Mouse (Mus musculus) forebrain, postnatal 0 days (tissue): ENCODE data around the gene Ccm2. TPM values are rescaled to one million over a fixed set of nuclear protein-coding genes. Genes with fewer than 3 reads are reported as not detected.

ENCODE experiments used
- ATAC-seq: fragments of 200-750 bp; cut with Nextera tagmentation; 2 replicates; pipeline ENCODE4 v1.8.0; 2017; ENCODE audit warnings: mild to moderate bottlenecking, moderate library complexity
- DNase-seq: peaks from one replicate; pipeline ENCODE4 v3.0.0-alpha.2; 2015
- H3K27ac ChIP-seq: fragments of 300-500 bp; sonication (generic); 2 replicates; pipeline ENCODE4 v1.5.1; 2014; ENCODE audit warnings: low read depth, mild to moderate bottlenecking, antibody characterized with exemption, low read length, moderate library complexity, mixed read lengths
- H3K27me3 ChIP-seq: fragments of 300-500 bp; sonication (generic); 2 replicates; pipeline ENCODE4 v1.6.1; 2014; ENCODE audit warnings: mild to moderate bottlenecking, low read length, mixed read lengths; ENCODE audit not compliant: insufficient read depth
- H3K36me3 ChIP-seq: fragments of 300-500 bp; sonication (generic); 2 replicates; pipeline ENCODE4 v1.6.1; 2014; ENCODE audit warnings: mild to moderate bottlenecking, moderate library complexity; ENCODE audit not compliant: insufficient read depth
- H3K4me1 ChIP-seq: fragments of 300-500 bp; sonication (generic); 2 replicates; pipeline ENCODE4 v1.6.1; 2014; ENCODE audit warnings: antibody characterized with exemption; ENCODE audit not compliant: insufficient read depth
- H3K4me2 ChIP-seq: fragments of 300-500 bp; sonication (generic); 2 replicates; pipeline ENCODE4 v1.6.1; 2014; ENCODE audit warnings: low read depth, mild to moderate bottlenecking, moderate library complexity
- H3K4me3 ChIP-seq: fragments of 300-500 bp; sonication (generic); 2 replicates; pipeline ENCODE4 v1.5.1; 2014; ENCODE audit warnings: low read depth, low read length, mixed read lengths
- H3K9ac ChIP-seq: fragments of 300-500 bp; sonication (generic); 2 replicates; pipeline ENCODE4 v1.6.1; 2014; ENCODE audit warnings: mild to moderate bottlenecking
- H3K9me3 ChIP-seq: fragments of 300-500 bp; sonication (generic); 2 replicates; pipeline ENCODE4 v1.6.1; 2016; ENCODE audit warnings: low read length
- CTCF ChIP-seq: sonication (generic); IDR thresholded peaks from 2 replicates; pipeline ENCODE4 v1.5.1; 2016; ENCODE audit warnings: antibody characterized with exemption, control low read depth, low read depth
- WGBS: fragments of 180-500 bp; shearing (Covaris S2); extraction: QIAGEN DNeasy Blood & Tissue Kit; methylation state at CpG from one replicate; pipeline ENCODE4 v1.1.7; 2014; 5-methylcytosine and 5-hydroxymethylcytosine counted together
- polyA plus RNA-seq: library from polyadenylated mRNA; unstranded; fragments of >200 nt; fragmentation: Nextera tagmentation; extraction: Ambion mirVana; gene quantifications from 2 replicates; pipeline ENCODE4 v1.2.1, GENCODE M21; 2015
- total RNA-seq: library from RNA; depleted of rRNA; stranded (reverse); fragments of >200 nt; gene quantifications from 2 replicates; pipeline ENCODE4 v1.2.3, GENCODE M21; 2014

Gene Ccm2
- total and polyA plus RNA-seq, 2 experiments from 2014 or later, result 58.9 to 84.0 TPM

GRCm38 (mm10) chr11:6624619-6625382, 78.1 kb downstream of the Ccm2 start:
- Histone ChIP-seq H3K9me3 (no peaks in the 10 kb centered on the region), H3K4me1 (peaks cover 15% of the 10 kb centered on the region), H3K27me3 (no peaks in the 10 kb centered on the region), H3K27ac (no peak overlapping the region), H3K9ac (peak overlapping the region; percentile 73), H3K36me3 (peaks cover 36% of the 10 kb centered on the region), H3K4me2 (peak overlapping the region; percentile 70), H3K4me3 (peak overlapping the region; percentile 77)
- no peak for TF ChIP-seq CTCF
- ATAC-seq (no peak), DNase-seq (no peak)
- WGBS, result 75% methylated on average over 14 of the region's 14 CpGs

GRCm38 (mm10) chr11:6625478-6626387, 79.0 kb downstream of the Ccm2 start, which contains the start of gene Tbrg4:
Gene Tbrg4, minus strand, starts transcription at chr11:6626067.
- Histone ChIP-seq H3K9me3 (no peaks in the 10 kb centered on the region), H3K4me2 (peak within 1 kb of the TSS; percentile 70), H3K9ac (peak within 1 kb of the TSS; percentile 73), H3K36me3 (peaks cover 27% of the 10 kb centered on the region), H3K27ac (peak within 1 kb of the TSS; percentile 86), H3K4me3 (peak within 1 kb of the TSS; percentile 77), H3K27me3 (no peaks in the 10 kb centered on the region), H3K4me1 (peaks cover 15% of the 10 kb centered on the region)
- TF ChIP-seq CTCF, result peak; percentile 3; the same call in 1 of the 2 replicates
- peak; percentile 97 for ATAC-seq
- DNase-seq, result peak; percentile 98
- WGBS, result 2% methylated on average over 65 of the region's 66 CpGs

- Histone ChIP-seq H3K27ac (peak overlapping the region; percentile 86), H3K9ac (peak overlapping the region; percentile 73), H3K4me3 (peak overlapping the region; percentile 77), H3K9me3 (0 out of 2 replicates have a peak, but pooled peaks cover 2% of the 10 kb centered on the region), H3K4me1 (peaks cover 15% of the 10 kb centered on the region), H3K36me3 (peaks cover 20% of the 10 kb centered on the region), H3K4me2 (peak overlapping the region; percentile 70), H3K27me3 (no peaks in the 10 kb centered on the region)
- peak; percentile 10 for ATAC-seq
- no peak for DNase-seq
- TF ChIP-seq CTCF, result no peak
- WGBS, result 15% methylated on average over 16 of the region's 16 CpGs
Measured at GRCm38 (mm10) chr11:6626388-6626772, 79.7 kb downstream of the Ccm2 start.

- 90% methylated on average over 4 of the region's 4 CpGs for WGBS
- H3K36me3 ChIP-seq, result peaks cover 13% of the 10 kb centered on the region
- no peak for TF ChIP-seq CTCF
- no peak for ATAC-seq
- H3K9ac ChIP-seq, result no peak overlapping the region
- no peak overlapping the region for H3K4me3 ChIP-seq
- H3K9me3 ChIP-seq, result 0 out of 2 replicates have a peak, but pooled peaks cover 4% of the 10 kb centered on the region
- peaks cover 15% of the 10 kb centered on the region for H3K4me1 ChIP-seq
- DNase-seq, result no peak
- H3K27ac ChIP-seq, result no peak overlapping the region
- no peaks in the 10 kb centered on the region for H3K27me3 ChIP-seq
- H3K4me2 ChIP-seq, result no peak overlapping the region
Measured at GRCm38 (mm10) chr11:6627731-6628130, 81.0 kb downstream of the Ccm2 start.

- peak; percentile 61 for TF ChIP-seq CTCF
- Histone ChIP-seq H3K4me3 (no peak overlapping the region), H3K36me3 (peaks cover 5% of the 10 kb centered on the region; the same call in 1 of the 2 replicates), H3K27me3 (no peaks in the 10 kb centered on the region), H3K9ac (no peak overlapping the region), H3K4me2 (no peak overlapping the region), H3K4me1 (peaks cover 15% of the 10 kb centered on the region), H3K9me3 (0 out of 2 replicates have a peak, but pooled peaks cover 4% of the 10 kb centered on the region), H3K27ac (no peak overlapping the region)
- ATAC-seq (no peak), DNase-seq (no peak)
- 24% methylated on average over 4 of the region's 4 CpGs for WGBS
Measured at GRCm38 (mm10) chr11:6628568-6628967, 81.9 kb downstream of the Ccm2 start.

DNA sequence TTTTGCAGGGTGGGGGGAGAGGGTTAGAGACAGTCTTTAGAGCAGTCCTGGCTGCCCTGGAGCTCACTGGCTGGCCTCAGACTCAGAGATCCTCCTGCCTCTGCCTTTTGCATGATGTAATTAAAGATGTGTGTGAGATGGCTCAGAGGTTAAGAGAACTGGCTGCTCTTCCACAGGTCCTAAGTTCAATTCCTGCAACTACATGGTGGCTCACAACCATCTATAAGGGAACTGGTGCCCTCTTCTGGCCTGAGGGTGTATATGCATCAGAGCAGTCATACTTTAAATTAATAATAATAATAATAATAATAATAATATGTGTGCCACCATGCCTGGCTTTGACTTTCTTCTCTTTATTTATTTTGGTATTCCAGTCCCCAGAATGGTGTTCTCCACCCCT, 83.0 kb downstream of the Ccm2 start:
- H3K4me2 ChIP-seq, result no peak overlapping the region
- H3K36me3 ChIP-seq, result no peaks in the 10 kb centered on the region
- no peak overlapping the region for H3K27ac ChIP-seq
- 0 out of 2 replicates have a peak, but pooled peaks cover 4% of the 10 kb centered on the region for H3K9me3 ChIP-seq
- TF ChIP-seq CTCF, result peak; percentile 39
- no peaks in the 10 kb centered on the region for H3K27me3 ChIP-seq
- H3K9ac ChIP-seq, result no peak overlapping the region
- H3K4me1 ChIP-seq, result peaks cover 12% of the 10 kb centered on the region
- no peak overlapping the region for H3K4me3 ChIP-seq
- ATAC-seq (no peak), DNase-seq (peak; percentile 25)
